Mouse (Mus musculus): ENCODE measurements around the gene Nupr1.

GRCm38 (mm10) chr7:126630824-126631518 lies at the start of gene Nupr1:
- TF ChIP-seq CTCF (IDR thresholded peaks at IDR 0.05; ENCODE audit: low read depth, low read length) (no peak), POLR2A (IDR thresholded peaks at IDR 0.05; ENCODE audit: borderline replicate concordance, low read depth, low read length) (no peak)
